ENCODE assay signal across 8 mouse cellular contexts in genomic region chr2:153632871-153633226, GRCm38 (mm10). TPM values are rescaled to one million over a fixed set of nuclear protein-coding genes. Genes with fewer than 3 reads are reported as not detected.
DNase-seq lines count a peak whose midpoint lies in the region; ATAC-seq and TF ChIP-seq lines count a peak whose summit lies in the region.

No protein-coding gene starts in this region.

- peak overlapping the region; percentile 51 for H3ac ChIP-seq in C2C12 (ENCODE audit: control insufficient read depth, insufficient read length, low read depth)

- no peak for TF ChIP-seq POLR2A in cerebellum, adult 2 months (IDR thresholded peaks at IDR 0.05; ENCODE audit: borderline replicate concordance, insufficient read depth, low read length)

- no peak for TF ChIP-seq CTCF in cerebellum, adult 2 months (IDR thresholded peaks at IDR 0.05; ENCODE audit: borderline replicate concordance, insufficient read depth, low read depth, low read length)
- no peak for TF ChIP-seq CTCF in C2C12 (IDR thresholded peaks at IDR 0.05; ENCODE audit: control insufficient read depth, insufficient read depth, insufficient read length)
- TF ChIP-seq CTCF in liver, postnatal 0 days (IDR thresholded peaks at IDR 0.05; ENCODE audit: low read depth) = no peak

- peaks cover 8% of the 10 kb centered on the region for H3K79me3 ChIP-seq in C2C12 (ENCODE audit: low read depth)

- H3K4me3 ChIP-seq in cerebellum, adult 2 months (replicated peaks; ENCODE audit: insufficient read depth, low read depth, low read length) = peak overlapping the region; percentile 84
- peak overlapping the region; percentile 83 for H3K4me3 ChIP-seq in C2C12 (ENCODE audit: insufficient read depth, poor library complexity, severe bottlenecking)
- peak overlapping the region; percentile 97 for H3K4me3 ChIP-seq in forebrain, embryonic 16.5 days (replicated peaks; ENCODE audit: low read length)
- peak overlapping the region; percentile 94 for H3K4me3 ChIP-seq in liver, postnatal 0 days (ENCODE audit: low read depth, low read length)

- no peak for TF ChIP-seq EP300 in liver, postnatal 0 days (IDR thresholded peaks at IDR 0.05; ENCODE audit: low read depth)

- peak overlapping the region; percentile 68; the same call in 1 of the 2 replicates for H3K27ac ChIP-seq in cerebellum, adult 2 months (ENCODE audit: insufficient read depth, low read length)
- peak overlapping the region; percentile 52; the same call in 1 of the 2 replicates for H3K27ac ChIP-seq in forebrain, embryonic 16.5 days (ENCODE audit: low read length)
- peak overlapping the region; percentile 92 for H3K27ac ChIP-seq in liver, postnatal 0 days (ENCODE audit: low read depth)

- H3K4me1 ChIP-seq in cerebellum, adult 2 months (ENCODE audit: control insufficient read depth, insufficient read depth, low read length) = no peaks in the 10 kb centered on the region
- peaks cover 18% of the 10 kb centered on the region for H3K4me1 ChIP-seq in forebrain, embryonic 16.5 days (replicated peaks; ENCODE audit: control insufficient read depth, insufficient read depth, low read length)
- peaks cover 19% of the 10 kb centered on the region; the same call in 1 of the 2 replicates for H3K4me1 ChIP-seq in liver, postnatal 0 days (ENCODE audit: insufficient read depth)

- H3K27me3 ChIP-seq in cerebellum, adult 2 months (ENCODE audit: control insufficient read depth, insufficient read depth, low read length) = no peaks in the 10 kb centered on the region
- H3K27me3 ChIP-seq in C2C12 (ENCODE audit: control insufficient read depth, insufficient read depth, insufficient read length) = no peaks in the 10 kb centered on the region
- no peaks in the 10 kb centered on the region for H3K27me3 ChIP-seq in forebrain, embryonic 16.5 days (replicated peaks; ENCODE audit: control insufficient read depth, insufficient read depth, low read length)
- H3K27me3 ChIP-seq in liver, postnatal 0 days (ENCODE audit: insufficient read depth, low read length) = no peaks in the 10 kb centered on the region

- DNase-seq in cerebellum, adult 2 months = no peak
- no peak for DNase-seq in cerebellum, postnatal 10 days
- DNase-seq in liver, postnatal 0 days = no peak
- no peak for DNase-seq in spleen, postnatal 4 days (ENCODE audit: low spot score in 2 of 2)
- DNase-seq in left cerebral cortex, adult 11 months (ENCODE audit: low spot score) = no peak
- DNase-seq in embryo, embryonic 10.5 days (ENCODE audit: low spot score) = no peak

- peaks cover 32% of the 10 kb centered on the region for H3K79me2 ChIP-seq in C2C12 (ENCODE audit: control insufficient read depth, insufficient read depth)

- 15% methylated on average over 2 of the region's 2 CpGs for WGBS in cerebellum, adult 2 months
- WGBS in forebrain, embryonic 16.5 days = 26% methylated on average over 2 of the region's 2 CpGs
- WGBS in liver, postnatal 0 days (ENCODE audit: insufficient replicate concordance) = 11% methylated on average over 2 of the region's 2 CpGs

- H3K9me3 ChIP-seq in forebrain, embryonic 16.5 days (ENCODE audit: control insufficient read depth, low read length) = no peaks in the 10 kb centered on the region
- H3K9me3 ChIP-seq in liver, postnatal 0 days (ENCODE audit: low read length) = no peaks in the 10 kb centered on the region

- H3K9ac ChIP-seq in forebrain, embryonic 16.5 days (replicated peaks; ENCODE audit: low read depth, low read length) = peak overlapping the region; percentile 98
- peak overlapping the region; percentile 92 for H3K9ac ChIP-seq in liver, postnatal 0 days (replicated peaks)

- peak overlapping the region; percentile 76 for H3K4me2 ChIP-seq in forebrain, embryonic 16.5 days (ENCODE audit: low read length)
- peak overlapping the region; percentile 92 for H3K4me2 ChIP-seq in liver, postnatal 0 days (ENCODE audit: low read depth, low read length)

- H3K36me3 ChIP-seq in C2C12 (ENCODE audit: control insufficient read depth, insufficient read depth) = peaks cover 7% of the 10 kb centered on the region
- peaks cover 5% of the 10 kb centered on the region for H3K36me3 ChIP-seq in forebrain, embryonic 16.5 days (ENCODE audit: control insufficient read depth, insufficient read depth)
- peaks cover 7% of the 10 kb centered on the region; the same call in 1 of the 2 replicates for H3K36me3 ChIP-seq in liver, postnatal 0 days (replicated peaks; ENCODE audit: insufficient read depth, low read length)

- ATAC-seq in forebrain, embryonic 16.5 days = peak; percentile 13; the same call in 1 of the 2 replicates
- ATAC-seq in liver, postnatal 0 days = peak; percentile 20; the same call in 1 of the 2 replicates

TF ChIP-seq in C2C12, 6 proteins besides CTCF, POLR2A, EP300 and RAD21:
- no peak for TF ChIP-seq FOSL1 (IDR thresholded peaks at IDR 0.05; ENCODE audit: insufficient read depth, low read length, poor library complexity, severe bottlenecking)
- no peak for TF ChIP-seq MAX (IDR thresholded peaks at IDR 0.05)
- no peak for TF ChIP-seq MYOD1 (IDR thresholded peaks at IDR 0.05; ENCODE audit: control insufficient read depth, insufficient read length, low read depth)
- TF ChIP-seq CEBPB (IDR thresholded peaks at IDR 0.05; ENCODE audit: low read depth) = no peak
- no peak for TF ChIP-seq USF1 (IDR thresholded peaks at IDR 0.05; ENCODE audit: low read depth)
- no peak for TF ChIP-seq MYOG (IDR thresholded peaks at IDR 0.05; ENCODE audit: control insufficient read depth, extremely low read depth, insufficient read length)

RNA-seq across cellular contexts. Expression of gene Commd7, which starts 0.3 kb away (rescaled TPM):
- 30.2 and 32.5 TPM in 2 replicates for polyA plus RNA-seq in cerebellum, adult 2 months (2012; rRNA removed)
- polyA plus RNA-seq in C2C12 (2012; fragmentation: generic; extraction: Trizol) = 26.7 TPM
- polyA plus RNA-seq in forebrain, embryonic 16.5 days (2015; fragmentation: Nextera tagmentation; extraction: Ambion mirVana) = 99.8 and 108 TPM in 2 replicates
- 31.2 and 32.9 TPM in 2 replicates for polyA plus RNA-seq in liver, postnatal 0 days (2015; fragmentation: Nextera tagmentation; extraction: Ambion mirVana)

RNA-seq across cellular contexts. Expression of gene Dnmt3b, which starts 16.4 kb away (rescaled TPM):
- polyA plus RNA-seq in cerebellum, adult 2 months (2012; rRNA removed) = 1.6 and 2.6 TPM in 2 replicates
- polyA plus RNA-seq in C2C12 (2012; fragmentation: generic; extraction: Trizol) = 0.51 TPM
- 3.1 and 3.4 TPM in 2 replicates for polyA plus RNA-seq in forebrain, embryonic 16.5 days (2015; fragmentation: Nextera tagmentation; extraction: Ambion mirVana)
- 4.8 and 5.3 TPM in 2 replicates for polyA plus RNA-seq in liver, postnatal 0 days (2015; fragmentation: Nextera tagmentation; extraction: Ambion mirVana)
